Mouse (Mus musculus) limb, embryonic 10.5 days (tissue): ENCODE measurements at regions not wholly inside any gene's neighbourhood (a gene's known extent, or its start where the extent isn't known, plus 50 kb on each side); places are given as distances from the start of the nearest gene placed in this dataset.

Source experiments
- DNase-seq: peaks from one replicate; pipeline ENCODE4 v3.0.0-alpha.2; 2017; ENCODE audit warnings: low spot score
- H3K27ac ChIP-seq: fragments of 300-500 bp; sonication (generic); 2 replicates; pipeline ENCODE4 v1.5.1; 2016; ENCODE audit warnings: mild to moderate bottlenecking
- H3K27me3 ChIP-seq: fragments of 300-500 bp; sonication (generic); 2 replicates; pipeline ENCODE4 v1.6.1; 2016; ENCODE audit warnings: low read depth, mild to moderate bottlenecking; ENCODE audit not compliant: poor library complexity, severe bottlenecking
- H3K36me3 ChIP-seq: fragments of 300-500 bp; sonication (generic); 2 replicates; pipeline ENCODE4 v1.6.1; 2016; ENCODE audit warnings: mild to moderate bottlenecking, moderate library complexity
- H3K4me1 ChIP-seq: fragments of 300-500 bp; sonication (generic); 2 replicates; pipeline ENCODE4 v1.6.1; 2016
- H3K4me3 ChIP-seq: fragments of 300-500 bp; sonication (generic); 2 replicates; pipeline ENCODE4 v1.5.1; 2016; ENCODE audit warnings: mild to moderate bottlenecking, moderate library complexity
- H3K9me3 ChIP-seq: fragments of 300-500 bp; sonication (generic); replicated peaks from 2 replicates; pipeline ENCODE4 v1.6.1; 2016; ENCODE audit warnings: mild to moderate bottlenecking
- WGBS: fragments of 180-500 bp; shearing (Covaris S2); methylation state at CpG from one replicate; pipeline ENCODE4 v1.1.7; 2016; 5-methylcytosine and 5-hydroxymethylcytosine counted together

- 81% methylated on average over 9 of the region's 9 CpGs for WGBS
Measured at GRCm38 (mm10) chr7:36420741-36421140, 277.2 kb upstream of the Tshz3 start.

DNA sequence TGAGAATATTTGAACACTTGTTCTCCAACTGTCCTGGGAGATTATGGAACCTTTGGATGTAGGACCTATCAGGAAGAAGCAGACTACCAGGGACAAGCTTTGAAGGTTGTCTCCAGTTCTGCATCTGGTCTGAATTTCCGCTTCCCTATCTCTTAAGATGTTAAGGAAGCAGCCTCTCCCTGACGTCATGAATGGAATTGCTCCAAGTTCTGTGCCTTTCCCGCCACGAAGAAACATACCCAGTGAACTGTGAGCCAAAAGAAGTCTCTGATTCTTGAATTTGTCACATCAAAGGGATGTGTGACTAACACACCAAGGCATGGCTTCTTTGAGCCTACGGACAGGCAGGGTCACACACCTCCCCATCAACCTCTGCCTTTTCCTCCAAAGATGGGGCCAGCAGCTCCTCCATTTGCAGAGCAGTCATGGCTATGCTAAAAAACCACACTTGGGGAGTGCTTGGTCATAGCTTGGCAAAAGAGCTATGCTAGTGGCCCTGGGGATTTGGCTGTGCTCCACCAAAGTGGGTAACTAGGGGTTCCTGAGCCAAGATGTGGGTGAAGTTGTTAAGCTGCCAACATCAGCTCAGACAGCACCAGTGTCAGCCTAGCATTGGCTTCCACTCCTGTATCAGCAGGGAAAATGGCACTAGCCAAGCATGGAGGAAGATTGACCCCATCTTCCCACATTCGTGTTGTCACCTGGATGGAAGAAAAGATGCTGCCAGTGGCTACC is 248.6 kb upstream of the Tshz3 start:
- Histone ChIP-seq H3K27ac (no peak overlapping the region), H3K4me3 (no peak overlapping the region), H3K9me3 (no peaks in the 10 kb centered on the region), H3K27me3 (no peaks in the 10 kb centered on the region), H3K36me3 (no peaks in the 10 kb centered on the region), H3K4me1 (no peaks in the 10 kb centered on the region)
- WGBS: 73% methylated on average over 6 of the region's 6 CpGs
- no peak for DNase-seq

More at GRCm38 (mm10) chr7:36420741-36421140, 277.2 kb upstream of the Tshz3 start:
- 0 out of 2 replicates have a peak, but pooled peaks cover 4% of the 10 kb centered on the region for H3K4me1 ChIP-seq
- H3K27ac ChIP-seq: no peak overlapping the region
- no peaks in the 10 kb centered on the region for H3K9me3 ChIP-seq
- H3K36me3 ChIP-seq: no peaks in the 10 kb centered on the region
- H3K27me3 ChIP-seq: no peaks in the 10 kb centered on the region
- H3K4me3 ChIP-seq: no peak overlapping the region
- no peak for DNase-seq

- Histone ChIP-seq H3K4me1 (no peaks in the 10 kb centered on the region), H3K27ac (no peak overlapping the region), H3K36me3 (no peaks in the 10 kb centered on the region), H3K4me3 (no peak overlapping the region), H3K27me3 (no peaks in the 10 kb centered on the region), H3K9me3 (no peaks in the 10 kb centered on the region)
- DNase-seq: no peak
- 90% methylated on average over 4 of the region's 4 CpGs for WGBS
Measured at GRCm38 (mm10) chr7:36453816-36454215, 244.1 kb upstream of the Tshz3 start.

DNA sequence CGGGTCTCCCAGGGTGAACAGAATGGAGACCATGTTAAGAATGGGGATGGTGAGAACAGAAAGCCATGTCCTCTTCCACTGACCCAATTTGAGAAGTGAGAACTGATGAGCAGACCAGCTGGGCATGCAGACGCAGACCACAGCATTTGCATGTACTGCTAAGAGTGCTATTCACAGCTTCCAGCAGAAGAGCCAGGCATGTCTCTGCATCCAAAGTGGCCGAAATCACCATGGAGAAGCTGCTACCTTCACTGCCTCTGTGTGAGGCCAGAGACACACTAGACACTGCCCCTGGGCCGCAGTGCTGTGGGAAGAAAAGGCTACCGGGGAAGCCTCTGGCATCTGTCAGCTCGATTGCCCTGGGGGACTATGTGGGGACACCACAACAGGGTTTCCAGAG is 241.8 kb upstream of the Tshz3 start:
- Histone ChIP-seq H3K27ac (no peak overlapping the region), H3K27me3 (no peaks in the 10 kb centered on the region), H3K36me3 (no peaks in the 10 kb centered on the region), H3K9me3 (no peaks in the 10 kb centered on the region), H3K4me3 (no peak overlapping the region), H3K4me1 (no peaks in the 10 kb centered on the region)
- 95% methylated on average over 6 of the region's 6 CpGs for WGBS
- DNase-seq: no peak

- DNase-seq: no peak
- Histone ChIP-seq H3K27ac (no peak overlapping the region), H3K4me3 (no peak overlapping the region), H3K27me3 (no peaks in the 10 kb centered on the region), H3K9me3 (no peaks in the 10 kb centered on the region), H3K36me3 (no peaks in the 10 kb centered on the region), H3K4me1 (no peaks in the 10 kb centered on the region)
- WGBS: 73% methylated on average over 5 of the region's 5 CpGs
Measured at GRCm38 (mm10) chr7:36462422-36462833, 235.5 kb upstream of the Tshz3 start.

DNA sequence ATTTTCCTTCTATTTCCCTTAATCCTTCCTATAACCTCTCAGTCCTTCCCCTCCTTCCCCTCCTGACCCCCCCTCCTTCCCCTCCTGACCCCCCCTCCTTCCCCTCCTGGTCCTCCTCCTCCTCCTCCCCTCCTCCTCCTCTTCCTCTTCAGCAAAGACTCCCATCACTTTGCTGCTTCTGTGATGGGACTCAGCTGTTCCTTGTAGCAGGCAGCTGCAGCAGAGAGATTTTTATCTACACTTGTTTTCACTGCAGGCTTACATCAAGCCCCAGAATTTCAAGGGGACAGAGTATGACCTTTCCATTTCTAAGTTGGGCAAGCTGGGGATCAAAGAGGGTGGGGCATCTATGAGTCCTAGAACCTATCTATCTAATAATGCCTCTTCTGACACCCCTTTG is 228.5 kb upstream of the Tshz3 start:
- Histone ChIP-seq H3K27me3 (no peaks in the 10 kb centered on the region), H3K9me3 (no peaks in the 10 kb centered on the region), H3K36me3 (no peaks in the 10 kb centered on the region), H3K27ac (no peak overlapping the region), H3K4me1 (no peaks in the 10 kb centered on the region), H3K4me3 (no peak overlapping the region)
- no peak for DNase-seq

- H3K4me3 ChIP-seq: no peak overlapping the region
- H3K27ac ChIP-seq: no peak overlapping the region
- H3K9me3 ChIP-seq: no peaks in the 10 kb centered on the region
- H3K4me1 ChIP-seq: peaks cover 3% of the 10 kb centered on the region; the same call in 1 of the 2 replicates
- H3K36me3 ChIP-seq: no peaks in the 10 kb centered on the region
- no peak for DNase-seq
- no peaks in the 10 kb centered on the region for H3K27me3 ChIP-seq
- 77% methylated on average over 2 of the region's 2 CpGs for WGBS
Measured at GRCm38 (mm10) chr7:36473532-36473931, 224.4 kb upstream of the Tshz3 start.

GRCm38 (mm10) chr7:36476434-36476833 is 221.5 kb upstream of the Tshz3 start:
- Histone ChIP-seq H3K27me3 (no peaks in the 10 kb centered on the region), H3K4me3 (no peak overlapping the region), H3K9me3 (no peaks in the 10 kb centered on the region), H3K36me3 (no peaks in the 10 kb centered on the region), H3K4me1 (peaks cover 3% of the 10 kb centered on the region; the same call in 1 of the 2 replicates), H3K27ac (no peak overlapping the region)
- 92% methylated on average over 4 of the region's 4 CpGs for WGBS
- DNase-seq: no peak

DNA sequence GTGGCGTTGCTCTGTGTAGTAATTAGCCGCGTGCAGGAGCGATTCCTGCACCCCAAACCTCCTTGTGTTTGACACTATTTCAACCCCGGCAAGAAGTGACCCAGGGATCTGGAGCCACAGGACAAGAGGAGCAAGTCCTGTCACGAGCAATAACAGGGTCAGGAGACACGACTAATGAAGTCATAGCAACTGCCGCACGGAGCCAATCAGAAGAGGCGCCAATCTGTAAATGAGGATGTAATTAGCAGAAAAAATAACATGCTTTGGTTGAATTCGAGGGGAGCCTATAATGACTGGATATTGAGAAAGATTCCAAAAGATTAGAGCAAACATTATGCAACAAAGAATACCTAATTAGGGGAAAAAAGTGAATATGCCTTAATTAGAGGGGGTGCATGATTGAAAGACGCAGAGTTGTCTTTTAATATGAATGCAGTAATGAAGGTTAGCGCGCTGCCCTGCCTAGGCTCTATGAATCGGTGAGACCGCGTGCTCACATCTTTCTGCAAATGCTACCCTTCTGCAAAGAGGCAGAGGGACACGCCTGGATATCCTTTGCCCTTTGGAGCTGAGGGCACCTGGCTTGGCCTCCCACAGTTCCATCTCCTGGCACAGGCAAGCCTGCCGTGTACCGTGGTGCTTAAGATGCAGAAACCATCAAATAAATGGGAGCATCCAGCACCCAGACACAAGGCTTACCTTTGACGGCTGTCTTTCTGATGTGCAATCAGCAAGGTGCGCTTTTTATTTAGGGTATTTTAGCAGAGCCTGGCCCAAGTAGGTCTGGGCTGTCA is 220.9 kb upstream of the Tshz3 start:
- Histone ChIP-seq H3K9me3 (no peaks in the 10 kb centered on the region), H3K4me3 (no peak overlapping the region), H3K27ac (no peak overlapping the region), H3K36me3 (no peaks in the 10 kb centered on the region), H3K27me3 (no peaks in the 10 kb centered on the region), H3K4me1 (peaks cover 3% of the 10 kb centered on the region; the same call in 1 of the 2 replicates)
- DNase-seq: no peak
- 83% methylated on average over 22 of the region's 22 CpGs for WGBS

GRCm38 (mm10) chr7:36488155-36488554 is 209.8 kb upstream of the Tshz3 start:
- no peaks in the 10 kb centered on the region for H3K36me3 ChIP-seq
- no peak overlapping the region for H3K4me3 ChIP-seq
- no peaks in the 10 kb centered on the region for H3K4me1 ChIP-seq
- H3K27me3 ChIP-seq: no peaks in the 10 kb centered on the region
- no peak overlapping the region for H3K27ac ChIP-seq
- no peaks in the 10 kb centered on the region for H3K9me3 ChIP-seq
- DNase-seq: no peak
- WGBS: 92% methylated on average over 9 of the region's 9 CpGs

DNA sequence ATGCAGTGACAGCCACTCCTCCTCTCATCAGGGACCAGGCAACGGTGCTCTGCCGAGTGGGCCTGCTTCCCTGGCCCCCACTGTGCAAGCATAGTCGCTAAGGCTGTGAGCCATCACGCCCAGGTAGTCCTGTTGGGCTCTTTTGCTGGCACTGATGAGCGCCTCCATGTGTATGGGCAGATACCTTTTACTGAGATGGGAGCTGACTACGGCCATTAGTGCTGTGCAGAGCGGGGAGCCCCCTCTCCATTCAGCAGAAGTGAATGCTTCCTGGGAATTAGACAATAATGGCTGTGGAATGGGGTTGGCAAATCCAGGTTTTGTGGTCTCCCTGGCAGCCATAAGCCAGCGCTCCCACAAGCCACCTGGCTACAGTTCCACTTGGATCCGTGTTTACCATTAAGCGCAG is 206.7 kb upstream of the Tshz3 start:
- no peak overlapping the region for H3K27ac ChIP-seq
- no peaks in the 10 kb centered on the region for H3K27me3 ChIP-seq
- 81% methylated on average over 10 of the region's 10 CpGs for WGBS
- H3K4me3 ChIP-seq: no peak overlapping the region
- H3K9me3 ChIP-seq: no peaks in the 10 kb centered on the region
- DNase-seq: no peak
- no peaks in the 10 kb centered on the region for H3K4me1 ChIP-seq
- H3K36me3 ChIP-seq: no peaks in the 10 kb centered on the region

GRCm38 (mm10) chr7:36504010-36504875 is 193.7 kb upstream of the Tshz3 start:
- Histone ChIP-seq H3K9me3 (no peaks in the 10 kb centered on the region), H3K36me3 (no peaks in the 10 kb centered on the region), H3K4me3 (no peak overlapping the region), H3K27me3 (0 out of 2 replicates have a peak, but pooled peaks cover 3% of the 10 kb centered on the region), H3K4me1 (peaks cover 14% of the 10 kb centered on the region), H3K27ac (no peak overlapping the region)
- DNase-seq: no peak
- 67% methylated on average over 15 of the region's 15 CpGs for WGBS
